Mouse (Mus musculus): ENCODE results near the gene Cyth4. TPM values are rescaled to one million over a fixed set of nuclear protein-coding genes. Genes with fewer than 3 reads are reported as not detected.

Gene Cyth4
- polyA plus RNA-seq, 1 experiment from 2014 or later, result 14.5 TPM

- Histone ChIP-seq H3K9me3 (ENCODE audit: low read length) (no peaks in the 10 kb centered on the region), H3K4me3 (ENCODE audit: low read depth, low read length) (no peak overlapping the region), H3K4me1 (ENCODE audit: insufficient read depth, low read depth, low read length) (peaks cover 2% of the 10 kb centered on the region; the same call in 1 of the 2 replicates), H3K4me2 (replicated peaks; ENCODE audit: low read depth, low read length) (no peak overlapping the region), H3K9ac (replicated peaks; ENCODE audit: low read depth) (no peak overlapping the region), H3K27me3 (replicated peaks; ENCODE audit: insufficient read depth, low read length) (no peaks in the 10 kb centered on the region), H3K27ac (ENCODE audit: low read length) (no peak overlapping the region), H3K36me3 (ENCODE audit: insufficient read depth, low read length) (no peaks in the 10 kb centered on the region)
- TF ChIP-seq CTCF (IDR thresholded peaks at IDR 0.05), result no peak
- TF ChIP-seq EP300 (IDR thresholded peaks at IDR 0.05), result no peak
- ATAC-seq (no peak), DNase-seq (ENCODE audit: low spot score) (no peak)
- WGBS, result 86% methylated on average over 7 of the region's 7 CpGs
Observed at GRCm38 (mm10) chr15:78585404-78585803, 11.4 kb upstream of the Cyth4 start.

DNA sequence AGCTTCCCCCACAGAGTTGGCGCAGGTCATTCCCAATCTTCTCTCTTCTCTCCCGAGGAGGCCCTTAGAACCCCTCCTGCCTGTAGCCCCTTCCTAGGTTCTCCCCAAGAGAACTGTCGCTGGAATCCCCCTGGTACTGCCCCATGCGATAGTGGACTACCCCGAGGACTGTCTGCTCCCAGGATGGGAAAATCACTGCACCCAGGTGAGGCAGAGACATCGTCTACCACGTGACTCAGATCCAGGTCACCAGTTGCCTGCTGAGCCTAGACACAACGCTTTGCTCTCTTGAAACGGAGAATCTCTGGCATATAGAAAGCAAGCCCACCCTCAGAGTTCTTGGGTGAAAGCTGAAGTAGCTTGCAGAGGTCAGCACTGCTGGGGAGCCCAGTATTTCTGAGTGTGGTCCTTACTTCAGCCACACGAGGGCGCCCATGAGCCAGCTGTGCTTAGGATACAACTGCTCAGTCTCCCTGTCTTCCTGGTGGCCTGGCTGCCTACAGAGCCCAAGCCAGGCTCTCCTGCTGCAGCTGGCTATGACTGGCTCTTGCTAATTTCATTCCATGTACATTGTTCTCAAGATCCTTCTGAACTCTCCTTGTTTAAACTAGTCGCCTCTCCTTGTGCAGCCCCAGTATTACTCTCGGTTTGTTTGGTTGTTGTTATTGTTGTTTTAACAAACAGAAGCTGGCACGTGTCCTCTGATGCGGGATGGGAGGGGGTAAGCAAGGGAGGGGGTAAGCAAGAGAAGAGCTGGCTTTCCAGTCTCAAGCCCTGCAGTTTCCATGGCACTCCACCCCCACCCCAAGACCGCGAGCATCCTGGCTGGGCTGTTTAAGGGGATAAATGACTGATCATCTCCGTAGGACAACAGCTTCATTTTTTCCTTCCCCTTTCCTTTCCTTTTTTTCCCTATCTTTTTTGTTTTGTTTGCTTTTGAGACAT, 9.5 kb upstream of the Cyth4 start:
- Histone ChIP-seq H3K4me2 (replicated peaks; ENCODE audit: low read depth, low read length) (no peak overlapping the region), H3K9ac (replicated peaks; ENCODE audit: low read depth) (no peak overlapping the region), H3K36me3 (ENCODE audit: insufficient read depth, low read length) (no peaks in the 10 kb centered on the region), H3K9me3 (ENCODE audit: low read length) (no peaks in the 10 kb centered on the region), H3K4me3 (ENCODE audit: low read depth, low read length) (no peak overlapping the region), H3K27me3 (replicated peaks; ENCODE audit: insufficient read depth, low read length) (no peaks in the 10 kb centered on the region), H3K27ac (ENCODE audit: low read length) (no peak overlapping the region), H3K4me1 (ENCODE audit: insufficient read depth, low read depth, low read length) (no peaks in the 10 kb centered on the region)
- TF ChIP-seq CTCF (IDR thresholded peaks at IDR 0.05) (peak; percentile 95), EP300 (IDR thresholded peaks at IDR 0.05) (no peak)
- ATAC-seq, result peak; percentile 80
- DNase-seq (ENCODE audit: low spot score), result peak; percentile 81
- 53% methylated on average over 18 of the region's 18 CpGs for WGBS

DNA sequence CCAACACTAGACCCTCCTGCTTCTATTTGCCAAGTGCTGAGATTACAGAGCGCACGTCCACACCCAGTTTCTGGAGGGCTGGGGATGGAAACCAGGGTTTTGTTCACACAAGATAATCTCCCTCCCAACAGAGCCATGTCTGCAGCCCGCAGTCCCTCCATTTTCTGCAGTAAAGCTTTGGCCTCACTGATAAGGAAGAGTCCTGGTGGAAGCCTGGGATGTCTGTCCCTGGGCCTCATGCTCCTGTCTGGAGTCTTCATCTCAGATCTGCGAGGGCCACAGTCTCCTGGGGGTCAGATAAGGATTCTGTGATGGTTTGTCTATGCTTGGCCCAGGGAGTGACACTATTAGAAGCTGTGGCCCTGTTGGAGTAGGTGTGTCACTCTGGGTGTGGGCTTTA, 8.8 kb upstream of the Cyth4 start:
- Histone ChIP-seq H3K36me3 (ENCODE audit: insufficient read depth, low read length) (no peaks in the 10 kb centered on the region), H3K9me3 (ENCODE audit: low read length) (no peaks in the 10 kb centered on the region), H3K4me1 (ENCODE audit: insufficient read depth, low read depth, low read length) (no peaks in the 10 kb centered on the region), H3K4me2 (replicated peaks; ENCODE audit: low read depth, low read length) (no peak overlapping the region), H3K27ac (ENCODE audit: low read length) (no peak overlapping the region), H3K9ac (replicated peaks; ENCODE audit: low read depth) (no peak overlapping the region), H3K4me3 (ENCODE audit: low read depth, low read length) (no peak overlapping the region), H3K27me3 (replicated peaks; ENCODE audit: insufficient read depth, low read length) (no peaks in the 10 kb centered on the region)
- DNase-seq (ENCODE audit: low spot score), result no peak
- TF ChIP-seq EP300 (IDR thresholded peaks at IDR 0.05) (no peak), CTCF (IDR thresholded peaks at IDR 0.05) (no peak)
- 78% methylated on average over 4 of the region's 4 CpGs for WGBS
- no peak for ATAC-seq

DNA sequence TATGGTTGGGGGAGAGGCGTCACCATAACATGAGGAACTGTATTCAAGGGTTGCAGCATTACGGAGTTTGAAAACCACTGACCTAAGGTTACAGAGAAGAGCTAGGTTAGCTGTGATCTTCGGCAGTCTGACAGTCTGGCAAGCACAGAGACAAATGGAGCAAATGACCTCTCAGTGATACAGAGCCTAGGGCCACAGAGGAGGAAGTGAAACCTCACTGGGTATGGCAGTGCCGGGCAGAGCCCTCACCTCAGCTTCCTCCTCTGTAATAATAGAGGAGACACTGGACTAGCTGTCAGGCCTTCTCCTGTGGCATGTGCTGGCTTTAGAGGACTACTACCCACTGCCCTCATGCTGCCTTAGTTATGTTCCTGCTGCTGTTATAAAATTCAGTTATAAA, 7.9 kb upstream of the Cyth4 start:
- Histone ChIP-seq H3K4me2 (replicated peaks; ENCODE audit: low read depth, low read length) (no peak overlapping the region), H3K9ac (replicated peaks; ENCODE audit: low read depth) (no peak overlapping the region), H3K36me3 (ENCODE audit: insufficient read depth, low read length) (no peaks in the 10 kb centered on the region), H3K4me3 (ENCODE audit: low read depth, low read length) (no peak overlapping the region), H3K27ac (ENCODE audit: low read length) (no peak overlapping the region), H3K27me3 (replicated peaks; ENCODE audit: insufficient read depth, low read length) (no peaks in the 10 kb centered on the region), H3K9me3 (ENCODE audit: low read length) (no peaks in the 10 kb centered on the region), H3K4me1 (ENCODE audit: insufficient read depth, low read depth, low read length) (no peaks in the 10 kb centered on the region)
- TF ChIP-seq EP300 (IDR thresholded peaks at IDR 0.05) (no peak), CTCF (IDR thresholded peaks at IDR 0.05) (no peak)
- WGBS, result 62% methylated on average over 4 of the region's 4 CpGs
- ATAC-seq (peak; percentile 39), DNase-seq (ENCODE audit: low spot score) (peak; percentile 56)

DNA sequence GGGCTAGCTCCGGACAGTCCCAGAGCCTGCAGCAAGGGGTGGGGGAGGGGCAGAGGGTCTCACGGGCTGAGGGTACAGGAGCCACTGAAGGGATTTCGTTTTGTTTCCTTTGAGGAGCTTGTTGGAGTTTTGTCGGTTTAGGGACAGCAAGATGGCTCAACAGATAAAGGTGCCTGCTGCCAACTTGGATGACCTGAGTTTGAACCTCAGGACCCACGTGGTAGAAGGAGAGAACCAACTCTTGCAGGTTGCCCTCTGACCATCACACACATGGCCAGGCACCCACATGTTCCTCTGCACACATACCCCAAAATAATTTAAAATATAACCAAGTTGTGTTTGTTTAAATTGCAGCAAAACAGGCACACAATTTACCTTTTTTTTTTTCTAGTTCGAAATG, 6.9 kb upstream of the Cyth4 start:
- H3K4me3 ChIP-seq (ENCODE audit: low read depth, low read length), result no peak overlapping the region
- no peak overlapping the region for H3K9ac ChIP-seq (replicated peaks; ENCODE audit: low read depth)
- no peaks in the 10 kb centered on the region for H3K4me1 ChIP-seq (ENCODE audit: insufficient read depth, low read depth, low read length)
- no peaks in the 10 kb centered on the region for H3K9me3 ChIP-seq (ENCODE audit: low read length)
- H3K27ac ChIP-seq (ENCODE audit: low read length), result no peak overlapping the region
- no peak for DNase-seq (ENCODE audit: low spot score)
- no peak overlapping the region for H3K4me2 ChIP-seq (replicated peaks; ENCODE audit: low read depth, low read length)
- no peak for TF ChIP-seq EP300 (IDR thresholded peaks at IDR 0.05)
- H3K36me3 ChIP-seq (ENCODE audit: insufficient read depth, low read length), result no peaks in the 10 kb centered on the region
- H3K27me3 ChIP-seq (replicated peaks; ENCODE audit: insufficient read depth, low read length), result no peaks in the 10 kb centered on the region
- WGBS, result 58% methylated on average over 6 of the region's 6 CpGs
- ATAC-seq, result no peak

- no peak overlapping the region for H3K4me3 ChIP-seq (ENCODE audit: low read depth, low read length)
- no peaks in the 10 kb centered on the region for H3K9me3 ChIP-seq (ENCODE audit: low read length)
- H3K4me2 ChIP-seq (replicated peaks; ENCODE audit: low read depth, low read length), result no peak overlapping the region
- no peaks in the 10 kb centered on the region for H3K27me3 ChIP-seq (replicated peaks; ENCODE audit: insufficient read depth, low read length)
- WGBS, result 72% methylated on average over 6 of the region's 6 CpGs
- no peak overlapping the region for H3K27ac ChIP-seq (ENCODE audit: low read length)
- no peaks in the 10 kb centered on the region for H3K36me3 ChIP-seq (ENCODE audit: insufficient read depth, low read length)
- no peak for ATAC-seq
- no peak for DNase-seq (ENCODE audit: low spot score)
- H3K9ac ChIP-seq (replicated peaks; ENCODE audit: low read depth), result no peak overlapping the region
- TF ChIP-seq EP300 (IDR thresholded peaks at IDR 0.05) (no peak), CTCF (IDR thresholded peaks at IDR 0.05) (peak; percentile 27)
- no peaks in the 10 kb centered on the region for H3K4me1 ChIP-seq (ENCODE audit: insufficient read depth, low read depth, low read length)
Observed at GRCm38 (mm10) chr15:78590785-78591184, 6.1 kb upstream of the Cyth4 start.
